Mouse (Mus musculus) C2C12 (cell line): ENCODE data around the gene Nkd1.

Experiments used
- CTCF ChIP-seq: IDR thresholded peaks from one replicate; pipeline ENCODE4 v1.5.1; 2011; ENCODE audit not compliant: control insufficient read depth, insufficient read depth, insufficient read length
- FOSL1 ChIP-seq: IDR thresholded peaks from one replicate; pipeline ENCODE4 v1.8.0; 2011; ENCODE audit warnings: mild to moderate bottlenecking, low read length; ENCODE audit not compliant: poor library complexity, insufficient read depth, severe bottlenecking
- MAX ChIP-seq: IDR thresholded peaks from one replicate; pipeline ENCODE4 v1.6.1; 2011; ENCODE audit warnings: mild to moderate bottlenecking, control low read depth
- MYOD1 ChIP-seq: IDR thresholded peaks from one replicate; pipeline ENCODE4 v1.6.1; 2011; ENCODE audit warnings: low read depth; ENCODE audit not compliant: control insufficient read depth, insufficient read length
- MYOG ChIP-seq: IDR thresholded peaks from one replicate; pipeline ENCODE4 v1.6.1; 2011; ENCODE audit not compliant: control insufficient read depth, insufficient read length; ENCODE audit errors: extremely low read depth
- USF1 ChIP-seq: IDR thresholded peaks from one replicate; pipeline ENCODE4 v1.6.1; 2011; ENCODE audit warnings: low read depth, mild to moderate bottlenecking, control low read depth, moderate library complexity

DNA sequence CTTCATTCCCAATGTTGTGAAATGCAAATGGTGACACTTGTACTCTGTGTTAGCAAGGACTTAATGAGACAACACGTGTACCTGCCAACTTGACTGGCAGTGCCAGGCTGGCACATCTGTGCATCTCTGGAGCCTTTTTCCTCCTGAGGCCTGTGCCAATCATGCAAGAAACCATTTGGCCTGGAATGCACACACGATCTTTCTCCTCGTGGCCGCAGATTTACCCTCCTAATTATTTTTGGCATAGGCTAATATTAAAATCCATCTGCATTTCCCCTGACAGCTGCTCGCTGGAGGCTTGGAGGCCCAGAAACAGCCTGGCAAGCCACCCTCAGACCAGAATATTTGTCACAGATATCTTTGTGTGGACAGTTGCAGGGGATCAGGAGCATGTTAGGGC lies 56.5 kb downstream of the Nkd1 start:
- TF ChIP-seq CTCF: no peak
- TF ChIP-seq USF1: no peak
- TF ChIP-seq MAX: no peak
- TF ChIP-seq MYOG: no peak
- no peak for TF ChIP-seq MYOD1
- TF ChIP-seq FOSL1: no peak
